Mouse (Mus musculus) megakaryocyte-erythroid progenitor cell, adult 5-6 weeks (primary cell): ENCODE results near the gene Gm49318. TPM values are rescaled to one million over a fixed set of nuclear protein-coding genes. Genes with fewer than 3 reads are reported as not detected.
"Not testable (repeated sequence)": the region's sequence is repeated elsewhere in the genome, so short reads cannot be mapped to it uniquely, and the experiment has no call there.

Source experiments
- ATAC-seq: replicated peaks from 2 replicates; pipeline ENCODE4 v1.8.0; 2016; ENCODE audit warnings: mild to moderate bottlenecking, inconsistent platforms; ENCODE audit not compliant: severe bottlenecking, poor library complexity, low FRiP score, low TSS enrichment
- total RNA-seq, 2 experiments: library from RNA; stranded (forward) in 1 of 2; stranded (reverse) in 1 of 2; fragments of 200-1000, 215-1000 nt in 1 of 2; fragments of >200 nt in 1 of 2; fragmentation: Nextera tagmentation in 1 of 2; gene quantifications; 2 replicates each; pipeline ENCODE4 v1.2.3; 2014 to 2017

Gene Gm49318
- total RNA-seq, 2 experiments from 2014 or later: not detected

- not testable (repeated sequence) for ATAC-seq
These were observed 4.7 kb upstream of the Gm49318 start for GRCm38 (mm10) chr9:22075778-22076177.

- ATAC-seq: no peak
These were observed 1.2 kb upstream of the Gm49318 start for GRCm38 (mm10) chr9:22072276-22072675.

GRCm38 (mm10) chr9:22069881-22070553 is 1.0 kb downstream of the Gm49318 start:
- ATAC-seq: no peak

- ATAC-seq: no peak
These were observed 3.9 kb downstream of the Gm49318 start for GRCm38 (mm10) chr9:22067195-22067594.

- no peak; the same call in 1 of the 2 replicates for ATAC-seq
These were observed 4.6 kb downstream of the Gm49318 start for GRCm38 (mm10) chr9:22066433-22066832.

GRCm38 (mm10) chr9:22065642-22066041 is 5.4 kb downstream of the Gm49318 start:
- no peak for ATAC-seq

- peak; percentile 37; the same call in 1 of the 2 replicates for ATAC-seq
These were observed 6.7 kb downstream of the Gm49318 start for GRCm38 (mm10) chr9:22064341-22064740.

- ATAC-seq: no peak
These were observed 9.7 kb downstream of the Gm49318 start for GRCm38 (mm10) chr9:22061339-22061738.

- ATAC-seq: no peak
These were observed 13.0 kb downstream of the Gm49318 start for GRCm38 (mm10) chr9:22058011-22058424.

- ATAC-seq: no peak
These were observed 14.0 kb downstream of the Gm49318 start for GRCm38 (mm10) chr9:22057031-22057517.

- ATAC-seq: no peak
These were observed 14.7 kb downstream of the Gm49318 start for GRCm38 (mm10) chr9:22056303-22056910.

- no peak for ATAC-seq
These were observed 15.3 kb downstream of the Gm49318 start for GRCm38 (mm10) chr9:22055713-22056112.

GRCm38 (mm10) chr9:22054411-22055076 is 16.5 kb downstream of the Gm49318 start:
- peak; percentile 78 for ATAC-seq

GRCm38 (mm10) chr9:22053657-22054056 is 17.4 kb downstream of the Gm49318 start:
- no peak for ATAC-seq

- no peak for ATAC-seq
These were observed 19.2 kb downstream of the Gm49318 start, which contains the start of gene Elavl3 for GRCm38 (mm10) chr9:22051958-22052254. TSS of gene Elavl3 (minus strand) at chr9:22052023.

GRCm38 (mm10) chr9:22051161-22051957 is 19.7 kb downstream of the Gm49318 start:
- ATAC-seq: no peak

GRCm38 (mm10) chr9:22050351-22050889 is 20.6 kb downstream of the Gm49318 start:
- ATAC-seq: peak; percentile 56

GRCm38 (mm10) chr9:22049721-22050270 is 21.3 kb downstream of the Gm49318 start:
- ATAC-seq: no peak

GRCm38 (mm10) chr9:22049315-22049714 is 21.7 kb downstream of the Gm49318 start:
- no peak for ATAC-seq
